Mouse (Mus musculus) MEL (cell line): ENCODE measurements at regions not wholly inside any gene's neighbourhood (a gene's known extent, or its start where the extent isn't known, plus 50 kb on each side); places are given as distances from the start of the nearest gene placed in this dataset.

ENCODE experiments used
- DNase-seq: peaks from one replicate; pipeline ENCODE4 v3.0.0; 2011; ENCODE audit warnings: low read depth, low spot score
- H3K27ac ChIP-seq: 2 replicates; pipeline ENCODE4 v1.5.1; 2012; ENCODE audit warnings: low read depth, mild to moderate bottlenecking, control low read depth, low read length, moderate library complexity; ENCODE audit not compliant: control insufficient read depth
- H3K27me3 ChIP-seq, 2 experiments: fragments of 150-350 bp in 1 of 2; sonication (generic) in 1 of 2; 2 replicates each; pipeline ENCODE4 v1.6.1; 2012; ENCODE audit warnings: low read length in 2 of 2, mild to moderate bottlenecking in 2 of 2, improper control_type of control experiment in 1 of 2, moderate library complexity in 1 of 2; ENCODE audit not compliant: insufficient read depth in 2 of 2, control insufficient read depth in 1 of 2
- H3K36me3 ChIP-seq, 2 experiments: 2 replicates each; pipeline ENCODE4 v1.6.1; 2012 to 2014; ENCODE audit warnings: low read length in 2 of 2, improper control_type of control experiment in 1 of 2, inconsistent platforms in 1 of 2, mild to moderate bottlenecking in 1 of 2; ENCODE audit not compliant: insufficient read depth in 2 of 2, control insufficient read depth in 1 of 2
- H3K4me1 ChIP-seq, 2 experiments: fragments of 150-350 bp in 1 of 2; sonication (generic) in 1 of 2; 2 replicates each; pipeline ENCODE4 v1.6.1; 2012; ENCODE audit warnings: low read length in 2 of 2, improper control_type of control experiment in 1 of 2, mild to moderate bottlenecking in 1 of 2; ENCODE audit not compliant: insufficient read depth in 2 of 2, control insufficient read depth in 1 of 2
- H3K4me3 ChIP-seq, 2 experiments: fragments of 150-350 bp in 1 of 2; sonication (generic) in 1 of 2; 2 replicates each; pipeline ENCODE4 v1.5.1; 2012; ENCODE audit warnings: low read depth in 2 of 2, low read length in 2 of 2, mild to moderate bottlenecking in 2 of 2, moderate library complexity in 2 of 2, control low read depth in 1 of 2, improper control_type of control experiment in 1 of 2; ENCODE audit not compliant: control insufficient read depth in 1 of 2, insufficient read depth in 1 of 2
- H3K79me2 ChIP-seq: 2 replicates; pipeline ENCODE4 v1.6.1; 2012; ENCODE audit warnings: mild to moderate bottlenecking, low read length, moderate library complexity; ENCODE audit not compliant: control insufficient read depth, poor library complexity, insufficient read depth
- H3K9ac ChIP-seq: 2 replicates; pipeline ENCODE4 v1.6.1; 2012; ENCODE audit warnings: low read depth, mild to moderate bottlenecking, control low read depth, low read length, moderate library complexity; ENCODE audit not compliant: control insufficient read depth, poor library complexity, severe bottlenecking
- H3K9me3 ChIP-seq: fragments of 150-350 bp; sonication (generic); replicated peaks from 2 replicates; pipeline ENCODE4 v1.6.1; 2012; ENCODE audit warnings: mild to moderate bottlenecking, low read length, improper control_type of control experiment, moderate library complexity; ENCODE audit not compliant: insufficient read depth
- CTCF ChIP-seq, 3 experiments: IDR thresholded peaks in 2 of 3; conservative IDR thresholded peaks in 1 of 3; 2 replicates each; pipeline ENCODE4 v1.5.1; 2011 to 2012; ENCODE audit warnings: low read length in 3 of 3, low read depth in 2 of 3, mild to moderate bottlenecking in 2 of 3, improper control_type of control experiment in 1 of 3, inconsistent platforms in 1 of 3, mixed read lengths in 1 of 3, moderate library complexity in 1 of 3; ENCODE audit not compliant: control insufficient read depth in 1 of 3, insufficient read depth in 1 of 3, poor library complexity in 1 of 3, severe bottlenecking in 1 of 3
- E2F4 ChIP-seq: IDR thresholded peaks from 2 replicates; pipeline ENCODE4 v1.6.1; 2011; ENCODE audit warnings: low read depth, low read length, improper control_type of control experiment, borderline replicate concordance
- ELF1 ChIP-seq: IDR thresholded peaks from 2 replicates; pipeline ENCODE4 v1.6.1; 2014; ENCODE audit warnings: low read depth, mild to moderate bottlenecking, inconsistent platforms, low read length, improper control_type of control experiment, moderate library complexity
- EP300 ChIP-seq, 2 experiments: IDR thresholded peaks; 2 replicates each; pipeline ENCODE4 v1.6.1; 2011; ENCODE audit warnings: improper control_type of control experiment in 2 of 2, low read length in 2 of 2, low read depth in 1 of 2, mild to moderate bottlenecking in 1 of 2
- KAT2A ChIP-seq: conservative IDR thresholded peaks from 2 replicates; pipeline ENCODE4 v1.6.1; 2012; ENCODE audit warnings: low read depth, low read length, improper control_type of control experiment, inconsistent platforms
- MAX ChIP-seq: IDR thresholded peaks from 2 replicates; pipeline ENCODE4 v1.6.1; 2011; ENCODE audit warnings: low read length, improper control_type of control experiment
- MAZ ChIP-seq: IDR thresholded peaks from 2 replicates; pipeline ENCODE4 v1.6.1; 2012; ENCODE audit warnings: low read depth, mild to moderate bottlenecking, inconsistent platforms, low read length, improper control_type of control experiment
- MXI1 ChIP-seq: IDR thresholded peaks from 2 replicates; pipeline ENCODE4 v1.6.1; 2011; ENCODE audit warnings: mild to moderate bottlenecking, low read depth, low read length, improper control_type of control experiment
- NELFE ChIP-seq: IDR thresholded peaks from 2 replicates; pipeline ENCODE4 v1.6.1; 2011; ENCODE audit warnings: low read depth, low read length, improper control_type of control experiment
- NRF1 ChIP-seq: IDR thresholded peaks from 2 replicates; pipeline ENCODE4 v1.6.1; 2014; ENCODE audit warnings: low read depth, mild to moderate bottlenecking, inconsistent platforms, low read length, improper control_type of control experiment, moderate library complexity; ENCODE audit not compliant: poor library complexity, insufficient read depth, severe bottlenecking
- POLR2A ChIP-seq, 2 experiments: IDR thresholded peaks; 2 replicates each; pipeline ENCODE4 v1.6.1; 2011 to 2012; ENCODE audit warnings: low read length in 2 of 2, mild to moderate bottlenecking in 2 of 2, control low read depth in 1 of 2, improper control_type of control experiment in 1 of 2, low read depth in 1 of 2, moderate library complexity in 1 of 2; ENCODE audit not compliant: control insufficient read depth in 1 of 2, insufficient read depth in 1 of 2, poor library complexity in 1 of 2
- RAD21 ChIP-seq: IDR thresholded peaks from 2 replicates; pipeline ENCODE4 v1.6.1; 2011; ENCODE audit warnings: mild to moderate bottlenecking, low read depth, low read length, improper control_type of control experiment
- RCOR1 ChIP-seq: IDR thresholded peaks from 2 replicates; pipeline ENCODE4 v1.6.1; 2012; ENCODE audit warnings: low read depth, mild to moderate bottlenecking, inconsistent platforms, low read length, improper control_type of control experiment
- SMC3 ChIP-seq: IDR thresholded peaks from 2 replicates; pipeline ENCODE4 v1.6.1; 2011; ENCODE audit warnings: low read depth, low read length, improper control_type of control experiment
- TAL1 ChIP-seq: IDR thresholded peaks from 2 replicates; pipeline ENCODE4 v1.6.1; 2012; ENCODE audit warnings: mild to moderate bottlenecking, inconsistent platforms, low read length, moderate library complexity, mixed read lengths
- TBP ChIP-seq: IDR thresholded peaks from 2 replicates; pipeline ENCODE4 v1.8.0; 2011; ENCODE audit warnings: low read depth, low read length, improper control_type of control experiment
- USF2 ChIP-seq, 2 experiments: IDR thresholded peaks; 2 replicates each; pipeline ENCODE4 v1.6.1; 2011 to 2012; ENCODE audit warnings: improper control_type of control experiment in 2 of 2, low read length in 2 of 2, borderline replicate concordance in 1 of 2, inconsistent platforms in 1 of 2, low read depth in 1 of 2, mild to moderate bottlenecking in 1 of 2; ENCODE audit not compliant: insufficient read depth in 1 of 2
- ZC3H11A ChIP-seq: IDR thresholded peaks from 2 replicates; pipeline ENCODE4 v1.6.1; 2012; ENCODE audit warnings: low read depth, mild to moderate bottlenecking, inconsistent platforms, low read length, improper control_type of control experiment
- ZMIZ1 ChIP-seq: IDR thresholded peaks from 2 replicates; pipeline ENCODE4 v1.6.1; 2012; ENCODE audit warnings: low read depth, mild to moderate bottlenecking, inconsistent platforms, low read length, improper control_type of control experiment, moderate library complexity

- H3K27ac ChIP-seq, result no peak overlapping the region
- H3K36me3 ChIP-seq, result no peaks in the 10 kb centered on the region
- H3K4me1 ChIP-seq, result no peaks in the 10 kb centered on the region
- H3K79me2 ChIP-seq, result no peaks in the 10 kb centered on the region
- DNase-seq, result peak; percentile 56
- H3K9me3 ChIP-seq, result no peaks in the 10 kb centered on the region
- TF ChIP-seq TBP (no peak), USF2 (IDR thresholded peaks at IDR 0.05; ENCODE audit: borderline replicate concordance in 1 of 2, insufficient read depth in 1 of 2, low read depth in 1 of 2, low read length in 2 of 2) (no peak), ZMIZ1 (no peak), RAD21 (peak; percentile 67), SMC3 (peak; percentile 68), EP300 (IDR thresholded peaks at IDR 0.05; ENCODE audit: low read depth in 1 of 2, low read length in 2 of 2) (no peak), ELF1 (no peak), MAX (no peak), CTCF (IDR thresholded peaks at IDR 0.05 in 2 of 3, conservative IDR thresholded peaks at IDR 0.05 in 1 of 3; ENCODE audit: control insufficient read depth in 1 of 3, insufficient read depth in 1 of 3, low read depth in 2 of 3, low read length in 3 of 3, poor library complexity in 1 of 3, severe bottlenecking in 1 of 3) (peak; percentile 21 to 80 (median 68); a peak in 5 of 6 replicates), E2F4 (no peak), RCOR1 (no peak), KAT2A (no peak), ZC3H11A (peak; percentile 72), TAL1 (no peak), POLR2A (IDR thresholded peaks at IDR 0.05; ENCODE audit: control insufficient read depth in 1 of 2, insufficient read depth in 1 of 2, low read depth in 1 of 2, low read length in 2 of 2, poor library complexity in 1 of 2) (no peak), NELFE (no peak), MXI1 (no peak)
- H3K9ac ChIP-seq, result no peak overlapping the region
- H3K27me3 ChIP-seq, result no peaks in the 10 kb centered on the region
- H3K4me3 ChIP-seq, result no peak overlapping the region
Measured at GRCm38 (mm10) chr16:71247516-71248139, 933.9 kb downstream of the Gbe1 start.

GRCm38 (mm10) chr16:71255740-71256139, 942.0 kb downstream of the Gbe1 start:
- H3K27ac ChIP-seq, result no peak overlapping the region
- H3K9me3 ChIP-seq, result no peaks in the 10 kb centered on the region
- DNase-seq, result no peak
- H3K36me3 ChIP-seq, result no peaks in the 10 kb centered on the region
- H3K4me1 ChIP-seq, result no peaks in the 10 kb centered on the region
- H3K4me3 ChIP-seq, result no peak overlapping the region
- H3K79me2 ChIP-seq, result no peaks in the 10 kb centered on the region
- TF ChIP-seq NRF1 (no peak), MAZ (no peak)
- no peak overlapping the region for H3K9ac ChIP-seq
- no peaks in the 10 kb centered on the region for H3K27me3 ChIP-seq
